Mouse (Mus musculus) ES-E14 (cell line): ENCODE measurements around the gene Olfr1396. TPM values are rescaled to one million over a fixed set of nuclear protein-coding genes. Genes with fewer than 3 reads are reported as not detected.
A peak's percentile ranks its signal among the peaks of the same experiment; 100 is the strongest.

Source experiments
- DNase-seq: peaks from one replicate; pipeline ENCODE4 v3.0.0-alpha.2; 2013; ENCODE audit warnings: low read depth, low spot score
- H3K27ac ChIP-seq: 2 replicates; pipeline ENCODE4 v1.5.1; 2012; ENCODE audit warnings: low read depth, mild to moderate bottlenecking, low read length, moderate library complexity, mixed read lengths; ENCODE audit not compliant: poor library complexity, insufficient read depth, severe bottlenecking
- H3K36me3 ChIP-seq: 2 replicates; pipeline ENCODE4 v1.6.1; 2012; ENCODE audit warnings: mild to moderate bottlenecking, low read length, moderate library complexity, mixed read lengths; ENCODE audit not compliant: control insufficient read depth, poor library complexity, insufficient read depth, severe bottlenecking
- H3K4me1 ChIP-seq, 2 experiments: fragments of 150-350 bp in 1 of 2; sonication (generic) in 1 of 2; 2 replicates each; pipeline ENCODE4 v1.6.1; 2012; ENCODE audit warnings: low read length in 2 of 2, mild to moderate bottlenecking in 1 of 2, mixed read lengths in 1 of 2; ENCODE audit not compliant: control insufficient read depth in 2 of 2, insufficient read depth in 2 of 2, poor library complexity in 1 of 2
- H3K4me3 ChIP-seq, 2 experiments: fragments of 150-350 bp in 1 of 2; sonication (generic) in 1 of 2; 2 replicates each; pipeline ENCODE4 v1.5.1; 2012; ENCODE audit warnings: low read length in 2 of 2, low read depth in 1 of 2, mild to moderate bottlenecking in 1 of 2, mixed read lengths in 1 of 2; ENCODE audit not compliant: insufficient read depth in 1 of 2, poor library complexity in 1 of 2, severe bottlenecking in 1 of 2
- H3K9ac ChIP-seq: 2 replicates; pipeline ENCODE4 v1.6.1; 2012; ENCODE audit warnings: low read depth, mild to moderate bottlenecking, low read length, mixed read lengths; ENCODE audit not compliant: poor library complexity, insufficient read depth, severe bottlenecking
- H3K9me3 ChIP-seq: fragments of 150-350 bp; sonication (generic); 2 replicates; pipeline ENCODE4 v1.6.1; 2012; ENCODE audit warnings: low read depth, mild to moderate bottlenecking, low read length; ENCODE audit not compliant: control insufficient read depth, insufficient read depth
- CHD2 ChIP-seq: IDR thresholded peaks from 2 replicates; pipeline ENCODE4 v1.6.1; 2014; ENCODE audit warnings: mild to moderate bottlenecking, low read depth, low read length, inconsistent platforms
- HCFC1 ChIP-seq: IDR thresholded peaks from 2 replicates; pipeline ENCODE4 v1.6.1; 2012; ENCODE audit warnings: low read length, inconsistent platforms, borderline replicate concordance; ENCODE audit not compliant: insufficient read depth
- MAFK ChIP-seq: IDR thresholded peaks from 2 replicates; pipeline ENCODE4 v1.6.1; 2014; ENCODE audit warnings: mild to moderate bottlenecking, low read depth, low read length, inconsistent platforms; ENCODE audit not compliant: insufficient read depth
- ZC3H11A ChIP-seq: IDR thresholded peaks from 2 replicates; pipeline ENCODE4 v1.6.1; 2012; ENCODE audit warnings: low read depth, mild to moderate bottlenecking, inconsistent platforms, low read length, borderline replicate concordance
- ZNF384 ChIP-seq: IDR thresholded peaks from 2 replicates; pipeline ENCODE4 v1.6.1; 2012; ENCODE audit warnings: low read depth, low read length, inconsistent platforms
- in situ Hi-C, 2 experiments: fragments of 600-800 bp; cut with MboI; formaldehyde crosslinking; loops; one replicate each; pipeline ENCODE4 v1.15.1; 2025; ENCODE audit warnings: low sequenced_read_pairs in 2 of 2, inconsistent platforms in 1 of 2; ENCODE audit not compliant: unreplicated experiment in 2 of 2
- total RNA-seq: library from RNA; depleted of rRNA; stranded (reverse); fragments of 300-350 nt; gene quantifications from 2 replicates; pipeline ENCODE4 v1.2.3, GENCODE M21; 2012

Gene Olfr1396
- total RNA-seq, 1 experiment = not detected

DNA sequence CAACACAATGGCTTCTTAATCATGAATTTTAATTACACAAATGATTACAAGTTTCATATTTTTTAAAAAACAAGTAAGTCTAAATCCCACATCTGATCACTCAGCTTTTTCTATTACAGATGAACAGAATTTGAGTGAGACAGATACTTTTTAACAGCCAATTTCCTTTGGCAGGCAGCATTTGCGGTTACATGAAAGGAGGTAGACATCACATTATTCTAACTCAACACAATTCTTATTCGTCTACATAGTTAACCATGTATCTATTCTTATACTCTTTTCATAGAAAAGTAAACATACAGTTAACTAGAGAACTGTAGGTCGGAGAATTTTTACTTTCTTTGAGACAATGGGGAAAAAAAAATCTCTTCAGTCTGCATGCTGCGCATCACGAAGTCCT, 24.1 kb downstream of the Olfr1396 start:
- H3K9ac ChIP-seq = no peak overlapping the region
- TF ChIP-seq ZC3H11A (no peak), ZNF384 (no peak), CHD2 (no peak), HCFC1 (no peak), MAFK (no peak)
- no peak overlapping the region for H3K27ac ChIP-seq
- no peaks in the 10 kb centered on the region for H3K9me3 ChIP-seq
- in situ Hi-C loops = no loop called here
- H3K4me1 ChIP-seq = peaks cover 0 to 3% of the 10 kb centered on the region in 2 experiments; a peak in 1 of 4 replicates
- no peak overlapping the region for H3K4me3 ChIP-seq
- DNase-seq = no peak
- no peaks in the 10 kb centered on the region for H3K36me3 ChIP-seq

DNA sequence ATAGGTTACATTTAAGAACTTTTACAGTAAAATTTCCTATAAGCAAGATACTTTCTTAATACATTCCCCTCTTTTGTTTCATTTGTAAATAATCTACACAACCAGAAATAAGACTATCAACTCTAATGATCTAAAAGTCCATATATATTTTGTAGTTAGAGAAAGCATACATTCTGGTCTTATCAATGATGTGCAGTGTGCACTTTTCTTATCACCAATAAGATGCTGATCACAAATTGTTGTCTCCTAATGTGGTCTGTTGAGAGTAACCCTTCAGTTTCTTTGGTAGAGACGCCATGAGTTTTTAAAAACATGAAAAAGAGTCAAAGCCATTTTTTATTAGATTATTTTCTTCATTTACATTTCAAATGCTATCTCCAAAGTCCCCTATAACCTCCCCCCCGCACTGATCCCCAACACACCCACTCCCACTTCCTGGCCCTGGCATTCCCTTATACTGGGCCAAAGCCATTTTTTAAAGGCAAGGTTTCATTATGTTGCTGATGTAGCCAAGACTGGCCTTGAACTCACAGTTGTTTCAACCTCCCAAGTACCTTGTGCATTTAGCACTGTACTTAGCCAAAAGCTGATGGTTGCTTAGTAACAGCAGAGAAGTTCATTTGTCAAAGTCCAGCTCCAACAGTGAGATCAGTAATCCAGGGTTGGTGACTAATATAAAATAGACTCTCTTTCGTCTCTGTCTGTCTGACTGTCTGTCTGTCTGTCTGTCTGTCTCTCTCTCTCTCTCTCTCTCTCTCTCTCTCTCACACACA, 24.8 kb downstream of the Olfr1396 start:
- in situ Hi-C loops = no loop called here
- Histone ChIP-seq H3K4me1 (peaks cover 0 to 3% of the 10 kb centered on the region in 2 experiments; a peak in 1 of 4 replicates), H3K4me3 (no peak overlapping the region), H3K9ac (no peak overlapping the region), H3K36me3 (no peaks in the 10 kb centered on the region), H3K27ac (no peak overlapping the region), H3K9me3 (no peaks in the 10 kb centered on the region)
- DNase-seq = no peak
- TF ChIP-seq MAFK (no peak), ZNF384 (no peak), ZC3H11A (no peak), CHD2 (no peak), HCFC1 (no peak)

DNA sequence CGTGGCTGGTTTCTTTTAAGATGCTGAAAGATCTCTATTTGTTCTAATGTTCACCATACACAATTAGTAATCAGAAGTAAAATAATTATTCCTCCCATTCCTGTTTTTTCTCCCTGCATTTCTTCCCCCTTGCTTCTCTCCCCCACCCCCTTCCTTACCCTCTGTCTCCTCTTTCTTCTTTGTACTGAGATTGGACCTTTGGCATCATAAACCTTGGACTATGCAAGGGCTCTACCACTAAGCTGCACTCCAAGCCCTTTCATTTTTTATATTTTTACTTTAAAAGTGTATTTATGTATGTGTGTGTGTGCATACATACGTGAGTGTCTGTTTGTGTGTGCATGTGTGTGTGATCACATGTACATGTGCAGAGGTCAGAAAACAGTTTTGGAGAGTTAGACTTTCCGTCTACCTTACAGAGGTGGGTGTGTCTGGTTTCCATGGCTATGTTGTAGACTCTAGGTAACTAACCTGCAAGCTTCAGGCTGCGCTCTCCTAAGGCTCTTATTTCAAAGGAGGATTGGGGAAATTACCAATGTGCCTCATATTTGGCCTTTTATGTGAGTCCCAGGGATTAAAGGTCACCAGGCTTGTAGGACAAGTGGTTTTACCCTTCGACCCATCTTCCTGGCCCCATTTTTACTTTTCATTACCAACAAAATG, 25.6 kb downstream of the Olfr1396 start:
- peaks cover 0 to 3% of the 10 kb centered on the region in 2 experiments; a peak in 1 of 4 replicates for H3K4me1 ChIP-seq
- no peaks in the 10 kb centered on the region for H3K9me3 ChIP-seq
- no peak overlapping the region for H3K27ac ChIP-seq
- TF ChIP-seq CHD2 = no peak
- TF ChIP-seq MAFK = no peak
- no peak for TF ChIP-seq ZNF384
- no peak for TF ChIP-seq ZC3H11A
- no peak for TF ChIP-seq HCFC1
- no peak overlapping the region for H3K9ac ChIP-seq
- no peak for DNase-seq
- in situ Hi-C loops = no loop called here
- H3K36me3 ChIP-seq = no peaks in the 10 kb centered on the region
- no peak overlapping the region for H3K4me3 ChIP-seq

DNA sequence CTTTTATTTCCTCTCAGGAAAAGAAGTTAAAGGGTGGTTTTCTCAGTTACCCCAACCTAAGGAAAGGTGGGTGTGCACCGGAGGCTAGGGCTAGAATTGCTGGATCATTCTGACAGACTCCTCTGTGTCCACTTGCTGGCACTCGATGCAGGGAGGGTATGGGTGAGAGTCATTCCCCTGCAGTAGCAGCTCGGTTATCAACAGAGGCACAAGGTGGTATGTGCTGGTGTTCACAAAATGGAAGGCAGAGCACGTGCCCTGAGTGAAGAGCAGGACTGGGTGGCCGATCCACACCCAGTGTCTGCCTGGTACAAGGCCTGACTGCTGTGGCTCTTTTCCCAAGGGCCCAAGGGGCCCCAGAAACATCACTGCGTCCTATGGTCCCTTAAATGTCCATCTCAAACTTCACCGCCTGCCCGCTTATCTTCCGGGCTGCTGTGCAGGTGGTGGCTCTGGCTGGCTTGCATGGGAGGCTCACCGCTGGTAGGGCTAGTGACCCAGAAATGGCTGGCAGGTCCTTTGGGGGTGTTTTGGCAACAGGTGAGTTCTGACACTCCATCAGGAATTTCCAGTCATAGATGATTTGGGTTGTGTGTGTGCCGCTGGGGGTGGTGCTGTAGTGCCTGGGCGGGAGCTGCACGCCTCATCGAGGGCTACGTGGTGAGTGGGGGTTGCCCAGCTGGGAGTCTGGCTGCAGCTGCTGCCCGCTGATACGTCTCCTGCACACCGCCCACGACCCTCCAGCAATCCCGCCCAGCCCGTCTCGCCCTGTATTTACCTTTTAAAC, 26.7 kb downstream of the Olfr1396 start:
- H3K4me3 ChIP-seq = peak overlapping the region; percentile 8 to 34; a peak in 3 of 4 replicates
- H3K36me3 ChIP-seq = no peaks in the 10 kb centered on the region
- H3K9me3 ChIP-seq = no peaks in the 10 kb centered on the region
- TF ChIP-seq HCFC1 (no peak), MAFK (no peak), ZC3H11A (no peak), CHD2 (no peak), ZNF384 (no peak)
- H3K27ac ChIP-seq = no peak overlapping the region
- in situ Hi-C loops = no loop called here
- H3K4me1 ChIP-seq = peaks cover 0 to 3% of the 10 kb centered on the region in 2 experiments; a peak in 1 of 4 replicates
- DNase-seq = peak; percentile 12
- 0 out of 2 replicates have a peak overlapping the region, but pooled peaks have one; percentile 1 for H3K9ac ChIP-seq
